Mouse (Mus musculus): Measurements from ENCODE around the gene Psmc4.
A peak's percentile ranks its signal among the peaks of the same experiment; 100 is the strongest.

The Psmc4 gene

GRCm38 (mm10) chr7:28049476-28050409, at the start of gene Psmc4:
TSS of gene Psmc4 (minus strand) at chr7:28050101.
- peak; percentile 99 for DNase-seq (ENCODE audit: low spot score)

- no peak for DNase-seq (ENCODE audit: low spot score)
Observed at GRCm38 (mm10) chr7:28099101-28099500, 49.2 kb upstream of the Psmc4 start.

DNA sequence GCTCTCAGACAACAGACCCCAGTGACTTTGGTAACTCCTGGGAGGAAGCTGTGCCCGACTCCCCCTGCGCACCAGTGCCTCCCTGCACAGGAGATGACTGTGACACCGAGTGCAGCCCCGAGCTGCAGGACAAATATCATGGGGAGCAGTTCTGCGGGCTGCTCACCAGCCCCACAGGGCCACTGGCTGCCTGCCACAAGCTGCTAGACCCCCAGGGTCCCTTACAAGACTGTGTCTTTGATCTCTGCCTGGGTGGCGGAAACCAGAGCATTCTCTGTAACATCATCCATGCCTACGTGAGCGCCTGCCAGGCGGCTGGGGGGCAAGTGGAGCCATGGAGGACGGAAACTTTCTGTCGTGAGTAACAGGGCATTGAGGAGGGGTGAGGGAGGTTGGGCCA, 43.6 kb upstream of the Psmc4 start:
- DNase-seq (ENCODE audit: low spot score): no peak

- DNase-seq (ENCODE audit: low spot score): no peak
Observed at GRCm38 (mm10) chr7:28086236-28086635, 36.3 kb upstream of the Psmc4 start.

GRCm38 (mm10) chr7:28084215-28084614, 34.3 kb upstream of the Psmc4 start:
- DNase-seq (ENCODE audit: low spot score): no peak

GRCm38 (mm10) chr7:28070531-28071298, 20.8 kb upstream of the Psmc4 start, which contains the start of gene Fcgbp:
TSS of gene Fcgbp (plus strand) at chr7:28071236.
- DNase-seq (ENCODE audit: low spot score): no peak

DNA sequence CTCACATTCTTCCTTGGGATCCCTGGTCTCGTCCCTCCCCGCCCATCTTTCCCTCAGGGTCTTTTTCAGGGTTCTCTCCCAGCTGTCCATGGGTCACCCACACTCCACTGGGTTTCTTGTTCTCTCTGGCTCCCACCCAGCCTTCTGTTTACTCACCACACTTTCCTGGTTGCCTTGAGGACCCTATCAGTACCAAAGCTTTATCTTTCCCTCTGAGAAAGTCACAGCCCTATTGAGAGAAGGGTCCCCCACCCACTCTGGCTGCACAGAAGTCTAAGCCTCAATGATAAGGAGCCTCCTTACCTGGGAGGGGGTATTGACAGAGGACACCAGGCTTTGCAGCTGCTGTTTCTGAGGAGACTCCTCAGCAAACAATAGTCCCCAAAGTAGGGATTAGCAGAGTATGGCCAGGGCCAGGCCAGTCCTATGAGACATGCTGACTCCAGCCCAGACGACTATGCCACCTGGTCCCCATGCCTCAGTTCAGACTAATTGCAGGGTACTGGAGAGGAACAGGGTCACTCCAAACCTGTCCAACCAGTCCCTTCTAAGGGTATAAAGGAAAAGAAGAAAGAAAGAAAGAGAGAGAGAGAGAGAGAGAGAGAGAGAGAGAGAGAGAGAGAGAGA, 19.8 kb upstream of the Psmc4 start:
- no peak for DNase-seq (ENCODE audit: low spot score)

- no peak for DNase-seq (ENCODE audit: low spot score)
Observed at GRCm38 (mm10) chr7:28068661-28069060, 18.8 kb upstream of the Psmc4 start.

GRCm38 (mm10) chr7:28059972-28060371, 10.1 kb upstream of the Psmc4 start:
- DNase-seq (ENCODE audit: low spot score): no peak

DNA sequence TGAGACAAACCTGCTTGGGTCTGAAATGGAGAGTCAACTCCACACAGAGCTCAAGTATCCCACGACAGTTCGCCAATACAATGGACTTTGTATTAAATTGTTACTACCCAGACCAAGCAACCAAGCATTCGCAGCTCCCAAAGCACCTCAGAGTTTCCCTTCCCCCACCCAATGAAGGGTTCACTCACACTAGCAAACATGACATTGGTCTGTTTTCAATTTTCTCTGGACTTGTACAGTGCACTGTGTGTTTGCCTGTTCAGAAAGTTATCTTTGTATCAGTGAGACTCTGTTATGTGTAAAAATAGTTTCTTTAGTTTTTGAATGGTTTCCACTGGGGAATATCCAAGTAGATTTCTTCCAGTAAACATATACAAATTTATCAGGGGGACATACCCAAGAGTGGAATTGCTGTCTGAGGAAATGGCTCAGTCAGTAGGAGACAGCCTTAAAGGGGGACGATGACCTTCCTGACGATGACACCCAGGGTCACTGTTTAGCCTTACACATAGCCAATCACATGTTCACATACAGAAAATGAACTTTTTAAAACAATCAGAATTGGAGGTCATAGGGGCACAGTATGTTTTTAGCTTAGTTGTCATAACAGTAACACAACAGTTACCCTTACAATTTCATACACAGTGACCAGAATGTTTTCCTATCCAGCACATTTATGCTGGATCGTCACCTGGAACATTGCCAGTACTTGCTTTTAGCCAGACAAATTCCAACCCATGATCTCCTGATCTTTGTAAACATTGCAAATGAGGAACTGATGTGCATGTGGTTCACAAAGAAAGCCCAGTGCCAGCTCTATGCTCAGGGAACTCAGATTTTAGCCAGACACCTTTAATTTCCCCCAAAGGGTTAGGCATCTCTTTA, 3.4 kb upstream of the Psmc4 start:
- no peak for DNase-seq (ENCODE audit: low spot score)

- DNase-seq (ENCODE audit: low spot score): no peak
Observed at GRCm38 (mm10) chr7:28050584-28050983, 683 bp upstream of the Psmc4 start.

GRCm38 (mm10) chr7:28044524-28044923, 5.4 kb downstream of the Psmc4 start:
- DNase-seq (ENCODE audit: low spot score): no peak

GRCm38 (mm10) chr7:28014445-28014810, 35.5 kb downstream of the Psmc4 start:
- DNase-seq (ENCODE audit: low spot score): peak; percentile 17

GRCm38 (mm10) chr7:28013549-28014444, 36.1 kb downstream of the Psmc4 start, which contains the start of gene Zfp850:
TSS of gene Zfp850 (minus strand) at chr7:28014115.
- peak; percentile 83 for DNase-seq (ENCODE audit: low spot score)

DNA sequence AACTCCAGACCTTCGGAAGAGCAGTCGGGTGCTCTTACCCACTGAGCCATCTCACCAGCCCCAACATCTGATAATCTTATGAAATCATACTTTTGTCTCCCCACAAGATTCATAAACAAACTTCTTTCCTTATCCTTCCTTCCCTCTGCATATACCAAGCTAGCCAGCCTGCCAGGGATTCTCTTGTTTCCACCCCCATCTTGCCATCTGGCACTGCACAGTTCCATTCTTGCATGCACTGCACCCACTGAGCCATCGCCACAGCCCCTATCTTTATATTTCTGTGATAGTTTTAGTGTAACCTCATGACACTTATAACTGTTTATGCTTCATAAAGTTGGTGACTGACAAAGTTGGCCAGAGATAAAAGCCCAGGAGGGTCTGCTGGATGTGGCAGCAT, 39.6 kb downstream of the Psmc4 start:
- DNase-seq (ENCODE audit: low spot score): no peak

Data from embryo, embryonic 10 days (tissue).